Mouse (Mus musculus) liver, embryonic 12.5 days (tissue): ENCODE results near the gene Dnmt3a. TPM values are rescaled to one million over a fixed set of nuclear protein-coding genes. Genes with fewer than 3 reads are reported as not detected.

Source experiments
- ATAC-seq: fragments of 200-750 bp; cut with Nextera tagmentation; 2 replicates; pipeline ENCODE4 v1.8.0; 2017; ENCODE audit warnings: moderate number of reproducible peaks, mild to moderate bottlenecking, moderate library complexity
- H3K27ac ChIP-seq: fragments of 300-500 bp; sonication (generic); 2 replicates; pipeline ENCODE4 v1.5.1; 2016; ENCODE audit warnings: mild to moderate bottlenecking
- H3K27me3 ChIP-seq: fragments of 300-500 bp; sonication (generic); replicated peaks from 2 replicates; pipeline ENCODE4 v1.6.1; 2016; ENCODE audit warnings: mild to moderate bottlenecking, moderate library complexity
- H3K36me3 ChIP-seq: fragments of 300-500 bp; sonication (generic); 2 replicates; pipeline ENCODE4 v1.6.1; 2016; ENCODE audit warnings: mild to moderate bottlenecking, moderate library complexity
- H3K4me1 ChIP-seq: fragments of 300-500 bp; sonication (generic); 2 replicates; pipeline ENCODE4 v1.6.1; 2016
- H3K4me2 ChIP-seq: fragments of 300-500 bp; sonication (generic); 2 replicates; pipeline ENCODE4 v1.6.1; 2016; ENCODE audit warnings: mild to moderate bottlenecking, moderate library complexity
- H3K4me3 ChIP-seq: fragments of 300-500 bp; sonication (generic); 2 replicates; pipeline ENCODE4 v1.5.1; 2016; ENCODE audit warnings: mild to moderate bottlenecking, moderate library complexity
- H3K9ac ChIP-seq: fragments of 300-500 bp; sonication (generic); 2 replicates; pipeline ENCODE4 v1.6.1; 2016; ENCODE audit warnings: mild to moderate bottlenecking, moderate library complexity
- H3K9me3 ChIP-seq: fragments of 300-500 bp; sonication (generic); replicated peaks from 2 replicates; pipeline ENCODE4 v1.6.1; 2016; ENCODE audit warnings: mild to moderate bottlenecking, moderate library complexity
- WGBS: fragments of 180-500 bp; shearing (Covaris S2); methylation state at CpG from one replicate; pipeline ENCODE4 v1.1.7; 2016; ENCODE audit not compliant: insufficient replicate concordance; 5-methylcytosine and 5-hydroxymethylcytosine counted together
- polyA plus RNA-seq: library from polyadenylated mRNA; unstranded; fragments of >200 nt; fragmentation: Nextera tagmentation; extraction: Ambion mirVana; gene quantifications from 2 replicates; pipeline ENCODE4 v1.2.1, GENCODE M21; 2016

The Dnmt3a gene
- polyA plus RNA-seq, 1 experiment from 2014 or later = 57.9 TPM

DNA sequence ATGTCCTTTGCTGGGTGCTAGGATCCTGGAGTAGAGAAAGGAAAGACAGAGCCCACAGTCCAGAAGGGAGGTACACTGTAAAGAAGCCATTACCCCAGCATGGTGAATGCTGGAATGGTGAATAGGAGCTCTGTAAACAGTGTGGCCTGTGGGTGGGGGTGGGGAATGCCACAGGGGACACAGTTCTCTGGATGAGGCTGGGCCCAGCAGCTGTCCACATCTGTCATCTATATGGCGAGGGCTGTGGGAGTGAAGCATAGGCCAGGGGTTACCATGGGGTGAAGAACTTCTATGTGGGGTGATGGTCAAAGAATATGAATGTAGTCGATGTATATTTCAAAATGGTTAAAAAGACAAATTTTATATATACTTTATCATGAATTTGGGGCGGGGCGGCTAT, 52.9 kb downstream of the Dnmt3a start:
- Histone ChIP-seq H3K4me1 (peaks cover 54% of the 10 kb centered on the region), H3K4me3 (no peak overlapping the region), H3K9me3 (no peaks in the 10 kb centered on the region), H3K9ac (no peak overlapping the region), H3K27me3 (no peaks in the 10 kb centered on the region), H3K36me3 (peaks cover 19% of the 10 kb centered on the region), H3K4me2 (no peak overlapping the region), H3K27ac (no peak overlapping the region)
- WGBS = 79% methylated on average over 4 of the region's 4 CpGs
- no peak for ATAC-seq

DNA sequence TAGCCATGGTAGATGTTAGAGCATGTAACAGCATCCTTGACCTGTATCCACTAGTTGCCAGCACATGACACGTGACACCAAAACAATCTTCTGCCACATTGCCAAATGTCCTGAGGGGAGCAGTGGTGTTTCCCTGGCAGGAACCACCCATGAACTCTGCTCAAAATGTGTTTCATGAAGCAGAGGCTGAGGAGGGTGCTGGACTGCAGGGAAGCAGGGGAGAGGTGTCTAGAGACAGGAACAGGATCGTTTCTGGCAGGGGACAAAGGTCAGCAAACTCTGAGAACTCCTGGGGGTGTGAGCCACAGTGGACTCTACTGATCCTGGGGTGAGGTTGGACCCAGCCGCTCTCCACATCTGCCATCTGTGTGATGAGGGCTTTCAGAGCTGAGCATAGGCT, 53.7 kb downstream of the Dnmt3a start:
- Histone ChIP-seq H3K27ac (peak overlapping the region; percentile 25; the same call in 1 of the 2 replicates), H3K27me3 (no peaks in the 10 kb centered on the region), H3K36me3 (peaks cover 18% of the 10 kb centered on the region), H3K4me3 (no peak overlapping the region), H3K9ac (no peak overlapping the region), H3K4me1 (peaks cover 50% of the 10 kb centered on the region), H3K4me2 (no peak overlapping the region), H3K9me3 (no peaks in the 10 kb centered on the region)
- ATAC-seq = no peak
- WGBS = 67% methylated on average over 3 of the region's 3 CpGs

DNA sequence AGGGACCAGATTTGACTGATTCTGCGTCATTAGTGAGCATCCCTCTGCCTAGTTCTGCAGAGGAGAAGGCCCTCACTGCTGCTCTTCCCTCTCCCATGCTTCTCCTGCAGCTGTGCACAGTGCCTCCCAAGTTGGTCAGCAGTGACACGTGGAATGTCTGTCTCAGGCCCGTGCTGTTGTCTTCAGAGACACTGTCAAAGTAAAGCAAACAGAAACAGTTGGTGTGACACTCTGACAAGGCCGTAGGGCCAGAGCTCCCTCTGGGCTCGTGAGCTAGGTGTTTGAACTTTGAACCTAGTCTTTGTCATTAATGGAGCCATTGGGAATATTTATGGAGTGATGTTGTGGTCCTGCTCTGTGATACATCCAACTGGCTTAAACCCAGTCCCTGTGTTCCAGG, 54.2 kb downstream of the Dnmt3a start:
- Histone ChIP-seq H3K4me1 (peaks cover 48% of the 10 kb centered on the region), H3K9me3 (no peaks in the 10 kb centered on the region), H3K36me3 (peaks cover 18% of the 10 kb centered on the region), H3K9ac (no peak overlapping the region), H3K27me3 (no peaks in the 10 kb centered on the region), H3K4me3 (no peak overlapping the region), H3K27ac (peak overlapping the region; percentile 25; the same call in 1 of the 2 replicates), H3K4me2 (no peak overlapping the region)
- ATAC-seq = no peak
- WGBS = 59% methylated on average over 5 of the region's 5 CpGs

DNA sequence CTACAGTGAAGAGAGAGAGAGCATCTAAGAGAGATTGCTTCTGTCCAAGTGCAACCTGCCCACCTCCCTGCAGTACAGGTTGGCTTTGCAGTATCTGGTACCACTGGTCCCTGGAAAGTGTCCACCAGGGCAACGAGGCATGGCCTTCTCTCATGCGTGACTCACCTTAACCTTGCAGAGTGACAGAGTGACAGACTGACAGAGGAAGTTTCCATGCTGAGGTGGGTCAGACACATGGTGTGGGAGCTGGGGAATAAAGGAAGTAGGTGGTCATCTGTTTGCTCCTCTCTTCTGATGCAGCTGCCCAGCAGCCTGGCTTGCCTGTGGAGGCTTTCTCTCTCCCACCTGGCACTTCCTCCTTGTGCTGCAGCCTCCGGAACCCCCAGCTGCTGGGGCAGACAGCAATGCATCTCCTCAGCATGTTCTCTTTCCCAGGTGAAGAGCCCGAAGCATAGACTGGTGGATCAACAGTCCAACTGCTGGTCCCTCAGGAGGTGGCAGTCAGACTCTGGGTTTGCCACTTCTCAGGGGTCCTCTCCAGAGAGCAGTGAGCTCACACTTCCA, 55.9 kb downstream of the Dnmt3a start:
- Histone ChIP-seq H3K4me1 (peaks cover 38% of the 10 kb centered on the region), H3K9ac (no peak overlapping the region), H3K27me3 (no peaks in the 10 kb centered on the region), H3K36me3 (peaks cover 27% of the 10 kb centered on the region), H3K9me3 (no peaks in the 10 kb centered on the region), H3K4me3 (no peak overlapping the region), H3K4me2 (no peak overlapping the region), H3K27ac (no peak overlapping the region)
- 54% methylated on average over 4 of the region's 4 CpGs for WGBS
- no peak for ATAC-seq

DNA sequence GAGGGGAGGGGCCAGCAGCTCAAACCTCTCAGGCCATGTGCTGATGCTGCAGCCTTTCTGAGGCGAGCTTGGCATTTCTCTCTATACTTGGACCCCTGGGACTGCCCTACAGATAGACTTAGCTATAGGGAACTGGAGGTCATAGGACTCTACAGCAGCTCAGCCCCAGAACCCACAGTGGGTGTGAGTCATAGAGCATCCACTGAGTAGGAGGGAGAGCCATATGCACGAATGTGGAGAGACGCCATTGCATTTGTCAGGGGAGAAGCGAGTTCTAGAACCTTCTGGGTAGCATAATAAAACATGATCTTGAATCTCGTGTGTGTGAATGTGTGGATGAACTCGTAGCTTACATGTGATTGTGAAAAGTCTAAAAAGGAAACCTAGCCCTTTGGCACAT, 56.4 kb downstream of the Dnmt3a start:
- Histone ChIP-seq H3K27me3 (no peaks in the 10 kb centered on the region), H3K27ac (no peak overlapping the region), H3K36me3 (peaks cover 26% of the 10 kb centered on the region), H3K9me3 (no peaks in the 10 kb centered on the region), H3K4me2 (no peak overlapping the region), H3K4me1 (peaks cover 33% of the 10 kb centered on the region), H3K4me3 (no peak overlapping the region), H3K9ac (no peak overlapping the region)
- WGBS = 67% methylated on average over 6 of the region's 6 CpGs
- ATAC-seq = no peak

DNA sequence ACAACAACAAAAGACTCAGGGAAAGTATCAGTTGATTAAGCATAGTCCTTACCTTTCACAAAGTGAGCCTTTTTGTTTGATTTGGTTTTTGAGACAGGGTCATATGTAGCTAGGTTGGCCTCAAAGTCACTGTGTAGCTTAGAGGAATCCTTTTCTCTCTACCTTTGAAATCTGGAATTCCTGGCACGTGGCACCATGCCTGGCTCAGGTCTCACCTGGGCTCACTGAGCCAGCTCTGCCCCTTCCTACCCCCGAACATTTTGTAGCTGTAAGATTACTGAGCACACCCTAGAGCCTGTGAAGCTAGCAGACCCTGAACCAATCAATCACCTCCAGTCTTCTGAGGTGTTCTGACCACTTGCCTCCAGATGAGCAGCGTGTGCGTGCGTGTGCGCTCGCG, 58.4 kb downstream of the Dnmt3a start:
- ATAC-seq = no peak
- Histone ChIP-seq H3K36me3 (peaks cover 14% of the 10 kb centered on the region), H3K4me2 (no peak overlapping the region), H3K27ac (no peak overlapping the region), H3K27me3 (no peaks in the 10 kb centered on the region), H3K4me3 (no peak overlapping the region), H3K9ac (no peak overlapping the region), H3K4me1 (peaks cover 29% of the 10 kb centered on the region; the same call in 1 of the 2 replicates), H3K9me3 (no peaks in the 10 kb centered on the region)
- WGBS = 90% methylated on average over 8 of the region's 8 CpGs

DNA sequence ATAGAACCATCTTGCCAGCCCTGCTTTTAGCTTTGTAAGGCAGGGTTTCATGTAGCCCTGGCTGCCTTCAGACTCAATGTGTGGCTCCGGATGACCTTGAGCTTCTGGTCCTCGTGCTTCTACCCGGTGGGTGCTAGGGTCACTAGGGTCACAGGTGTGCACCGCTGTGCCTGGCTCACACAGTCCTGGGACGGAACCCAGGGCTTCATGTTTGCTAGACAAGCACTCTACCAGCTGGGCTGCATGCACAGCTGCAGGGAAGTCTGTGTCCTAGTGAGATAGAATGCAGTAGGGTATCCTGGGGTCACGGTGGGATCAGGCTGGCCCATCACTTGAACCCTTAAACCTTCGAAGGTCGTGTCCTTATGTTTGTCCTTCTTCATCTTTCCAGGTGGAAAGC, 59.8 kb downstream of the Dnmt3a start:
- H3K27ac ChIP-seq = no peak overlapping the region
- ATAC-seq = no peak
- H3K4me1 ChIP-seq = peaks cover 34% of the 10 kb centered on the region
- no peak overlapping the region for H3K4me3 ChIP-seq
- no peaks in the 10 kb centered on the region for H3K9me3 ChIP-seq
- no peak overlapping the region for H3K4me2 ChIP-seq
- H3K9ac ChIP-seq = no peak overlapping the region
- H3K27me3 ChIP-seq = no peaks in the 10 kb centered on the region
- 81% methylated on average over 8 of the region's 8 CpGs for WGBS
- peaks cover 14% of the 10 kb centered on the region for H3K36me3 ChIP-seq

DNA sequence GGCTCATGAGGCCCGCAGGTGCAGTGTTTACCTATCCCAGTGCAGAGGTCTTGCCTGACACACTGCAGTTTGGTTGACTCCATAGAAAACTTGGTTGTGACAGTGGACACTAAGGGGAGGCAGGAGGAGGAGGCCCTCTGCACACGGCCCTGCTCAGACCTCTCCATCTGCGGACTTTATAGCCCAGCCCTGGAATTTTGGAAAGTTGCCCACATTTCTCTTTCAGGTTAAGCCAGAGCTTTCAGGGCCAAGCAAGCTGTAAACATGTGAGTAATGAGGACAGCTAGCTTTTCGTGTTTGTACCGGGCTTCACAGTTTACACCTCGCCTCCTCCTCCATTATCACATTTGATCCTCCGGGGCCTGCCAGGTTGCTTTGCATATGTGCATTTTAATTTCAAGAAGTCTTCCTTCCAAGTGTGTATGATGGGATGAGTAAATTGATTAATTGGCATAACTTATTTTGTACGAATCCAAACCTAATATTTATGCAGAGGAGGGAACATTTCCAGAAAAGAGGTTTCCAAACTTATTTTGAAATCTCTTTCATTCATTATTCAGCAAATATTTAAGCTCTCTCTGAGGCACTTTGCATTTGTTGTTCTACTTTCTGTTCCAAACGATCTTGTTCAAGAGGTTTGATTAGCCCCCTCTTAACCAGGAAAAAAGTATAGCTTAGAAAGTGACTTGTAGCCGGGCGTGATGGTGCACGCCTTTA, 61.0 kb downstream of the Dnmt3a start:
- peaks cover 42% of the 10 kb centered on the region for H3K4me1 ChIP-seq
- no peak overlapping the region for H3K4me3 ChIP-seq
- H3K27me3 ChIP-seq = no peaks in the 10 kb centered on the region
- no peaks in the 10 kb centered on the region for H3K9me3 ChIP-seq
- ATAC-seq = no peak
- peaks cover 11% of the 10 kb centered on the region for H3K36me3 ChIP-seq
- no peak overlapping the region for H3K4me2 ChIP-seq
- H3K9ac ChIP-seq = no peak overlapping the region
- WGBS = 73% methylated on average over 12 of the region's 12 CpGs
- H3K27ac ChIP-seq = no peak overlapping the region

DNA sequence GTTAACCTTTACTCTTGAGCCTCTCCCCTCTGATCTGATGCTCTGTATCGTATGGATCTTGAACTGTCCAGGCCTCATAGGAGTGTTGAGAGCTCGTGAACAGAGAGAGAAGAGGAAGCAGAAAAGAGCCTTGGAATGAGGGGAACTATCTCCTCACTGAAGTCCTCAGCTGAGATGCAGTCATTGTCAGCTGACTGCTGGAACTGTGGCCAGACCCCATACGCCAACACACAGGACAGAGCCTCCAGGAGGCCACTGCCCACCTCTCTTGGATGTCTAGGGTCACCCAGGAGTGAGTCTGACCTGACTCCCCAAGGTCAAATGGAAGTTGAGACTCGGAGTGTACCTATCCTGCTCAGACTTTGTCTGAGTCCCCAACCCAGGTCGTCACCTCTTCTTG, 62.3 kb downstream of the Dnmt3a start:
- WGBS = 67% methylated on average over 5 of the region's 5 CpGs
- Histone ChIP-seq H3K27ac (no peak overlapping the region), H3K4me2 (no peak overlapping the region), H3K4me3 (no peak overlapping the region), H3K4me1 (peaks cover 53% of the 10 kb centered on the region), H3K9me3 (no peaks in the 10 kb centered on the region), H3K36me3 (peaks cover 9% of the 10 kb centered on the region), H3K27me3 (no peaks in the 10 kb centered on the region), H3K9ac (no peak overlapping the region)
- no peak for ATAC-seq

DNA sequence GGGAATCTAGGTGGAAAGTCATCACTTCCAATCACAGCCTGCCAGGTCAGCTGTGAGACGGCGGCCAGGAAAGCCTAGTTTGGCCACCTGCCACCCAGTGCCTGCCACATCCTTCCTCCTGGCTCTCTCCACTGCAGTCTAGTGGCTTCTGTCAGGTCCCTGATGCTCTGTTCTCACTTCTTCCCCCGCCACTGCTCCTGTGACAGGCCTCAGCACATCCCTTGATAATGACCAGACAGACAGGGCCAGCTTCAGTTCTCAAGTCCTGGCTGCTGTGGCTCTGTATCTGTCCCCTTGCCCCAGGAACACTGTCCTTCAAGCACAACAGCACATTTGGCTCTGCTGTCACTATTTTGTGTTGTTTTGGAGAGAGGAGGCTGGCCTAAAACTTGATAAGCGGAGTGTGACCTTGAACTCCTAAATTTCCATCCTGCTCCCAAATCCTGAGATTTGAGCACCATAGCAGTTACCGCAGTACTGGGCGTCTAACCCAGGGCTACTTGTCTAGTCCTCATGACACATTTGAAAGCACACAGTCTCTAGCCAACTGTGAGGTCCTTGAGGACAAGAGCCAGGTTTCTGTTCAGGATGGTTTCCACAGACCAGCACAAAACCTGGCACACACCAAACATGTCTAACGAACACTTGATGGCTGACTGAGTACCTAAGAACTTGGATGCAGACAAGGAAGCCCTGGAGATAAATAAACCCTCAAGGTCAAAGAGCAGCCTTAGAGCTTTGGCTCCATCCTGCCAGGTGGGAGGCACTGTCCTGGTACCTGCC, 63.1 kb downstream of the Dnmt3a start:
- Histone ChIP-seq H3K4me1 (peaks cover 59% of the 10 kb centered on the region), H3K27ac (no peak overlapping the region)

DNA sequence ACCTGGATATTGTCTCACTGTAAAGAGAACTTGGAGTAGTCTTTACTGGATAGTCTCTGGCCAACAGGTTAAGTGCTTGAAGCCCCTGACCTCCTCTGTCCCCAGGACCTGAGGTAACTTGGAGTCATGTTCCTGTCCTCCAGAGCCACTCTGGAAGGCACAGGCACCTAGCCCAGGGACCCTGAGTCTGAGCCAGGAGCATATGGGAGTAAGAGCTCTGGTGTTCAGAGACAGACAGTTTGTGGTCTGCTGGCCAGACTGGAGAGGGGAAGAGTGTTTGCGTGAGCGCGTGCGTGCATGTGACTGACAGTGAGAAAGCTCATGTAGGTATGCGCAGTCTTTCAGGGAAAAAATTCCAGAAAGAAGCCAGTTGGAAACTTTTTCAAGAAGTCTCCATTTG, 64.2 kb downstream of the Dnmt3a start:
- Histone ChIP-seq H3K4me2 (no peak overlapping the region), H3K4me3 (no peak overlapping the region), H3K36me3 (peaks cover 19% of the 10 kb centered on the region), H3K9me3 (no peaks in the 10 kb centered on the region), H3K9ac (no peak overlapping the region), H3K27me3 (no peaks in the 10 kb centered on the region), H3K27ac (no peak overlapping the region), H3K4me1 (peaks cover 64% of the 10 kb centered on the region)
- no peak for ATAC-seq
- 73% methylated on average over 5 of the region's 5 CpGs for WGBS

More for the DNA sequence above, 63.1 kb downstream of the Dnmt3a start:
- Histone ChIP-seq H3K9me3 (no peaks in the 10 kb centered on the region), H3K9ac (no peak overlapping the region), H3K4me3 (no peak overlapping the region), H3K4me2 (no peak overlapping the region), H3K27me3 (no peaks in the 10 kb centered on the region), H3K36me3 (peaks cover 15% of the 10 kb centered on the region)
- ATAC-seq = no peak
- WGBS = 65% methylated on average over 7 of the region's 7 CpGs

DNA sequence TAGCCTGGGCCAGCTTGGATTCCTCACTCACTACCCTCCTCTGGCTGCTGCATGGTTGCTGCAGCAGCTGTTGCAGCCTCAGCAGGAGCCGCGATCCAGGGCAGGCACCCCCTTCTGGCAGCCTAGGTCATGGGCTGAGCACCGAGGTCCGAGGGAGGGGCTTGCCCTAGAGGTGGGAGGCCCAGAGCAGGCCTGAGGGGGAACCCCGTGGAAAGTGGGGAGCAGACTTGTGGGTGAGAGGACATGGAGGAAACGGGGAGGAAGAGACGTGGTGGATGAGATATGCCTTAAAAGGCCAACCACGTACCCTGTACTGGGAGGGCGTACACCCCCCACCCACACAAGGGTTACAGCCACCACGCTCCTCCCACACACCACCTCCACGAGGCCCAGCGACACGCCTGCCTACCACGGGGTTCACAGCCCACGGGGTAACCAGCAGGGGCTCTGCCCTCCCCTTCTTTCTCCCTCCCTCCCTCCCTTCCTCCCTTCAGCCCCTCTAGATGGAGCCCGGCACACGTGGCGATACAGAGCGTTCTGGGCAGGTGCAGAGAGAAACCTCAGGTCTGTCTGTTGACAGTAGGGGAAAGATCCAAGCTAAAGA, 65.2 kb downstream of the Dnmt3a start:
- Histone ChIP-seq H3K27me3 (no peaks in the 10 kb centered on the region), H3K4me2 (peak overlapping the region; percentile 67), H3K9ac (peak overlapping the region; percentile 33), H3K4me1 (peaks cover 59% of the 10 kb centered on the region), H3K4me3 (peak overlapping the region; percentile 31), H3K36me3 (peaks cover 13% of the 10 kb centered on the region), H3K27ac (peak overlapping the region; percentile 55), H3K9me3 (no peaks in the 10 kb centered on the region)
- ATAC-seq = peak; percentile 72
- WGBS = 6% methylated on average over 19 of the region's 19 CpGs
